Mouse (Mus musculus) small intestine, adult 2 months (tissue): ENCODE data around the gene Gm815.

Experiments
- CTCF ChIP-seq: fragments of 200-500 bp; IDR thresholded peaks from 2 replicates; pipeline ENCODE4 v1.5.1; 2012; ENCODE audit warnings: low read depth, mild to moderate bottlenecking, control low read depth, inconsistent platforms, low read length, moderate library complexity, mixed read lengths; ENCODE audit not compliant: insufficient replicate concordance, insufficient read length; ENCODE audit errors: extremely low read depth
- POLR2A ChIP-seq: fragments of 200-500 bp; IDR thresholded peaks from 2 replicates; pipeline ENCODE4 v1.6.1; 2012; ENCODE audit warnings: low read depth, mild to moderate bottlenecking, control low read depth, inconsistent platforms, low read length, moderate library complexity

DNA sequence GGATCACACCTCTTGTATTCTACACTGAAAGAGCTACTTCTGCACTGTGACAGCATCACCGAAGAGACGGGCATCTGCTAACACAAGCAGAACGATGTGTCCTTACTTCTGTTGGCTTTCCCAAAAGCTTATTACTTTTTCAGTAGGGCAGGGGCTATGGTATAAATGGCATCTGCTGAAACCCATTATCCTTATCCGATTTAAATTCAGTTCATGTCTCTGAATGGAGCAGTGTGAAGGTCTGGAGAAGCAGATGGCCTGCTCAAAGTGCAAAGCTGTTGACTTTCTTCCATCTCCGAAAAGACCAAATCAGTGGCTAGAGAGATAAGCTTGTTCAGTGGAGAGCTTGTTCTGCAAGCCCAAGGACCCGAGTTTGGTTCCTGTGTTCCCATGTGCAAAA is 10.1 kb upstream of the Gm815 start:
- TF ChIP-seq CTCF: no peak
- TF ChIP-seq POLR2A: no peak
